Mouse (Mus musculus): ENCODE results near the gene Nkx2-9. TPM values are rescaled to one million over a fixed set of nuclear protein-coding genes. Genes with fewer than 3 reads are reported as not detected.

Nkx2-9 gene
- not detected for polyA plus RNA-seq (2017; shearing (Covaris generic))

DNA sequence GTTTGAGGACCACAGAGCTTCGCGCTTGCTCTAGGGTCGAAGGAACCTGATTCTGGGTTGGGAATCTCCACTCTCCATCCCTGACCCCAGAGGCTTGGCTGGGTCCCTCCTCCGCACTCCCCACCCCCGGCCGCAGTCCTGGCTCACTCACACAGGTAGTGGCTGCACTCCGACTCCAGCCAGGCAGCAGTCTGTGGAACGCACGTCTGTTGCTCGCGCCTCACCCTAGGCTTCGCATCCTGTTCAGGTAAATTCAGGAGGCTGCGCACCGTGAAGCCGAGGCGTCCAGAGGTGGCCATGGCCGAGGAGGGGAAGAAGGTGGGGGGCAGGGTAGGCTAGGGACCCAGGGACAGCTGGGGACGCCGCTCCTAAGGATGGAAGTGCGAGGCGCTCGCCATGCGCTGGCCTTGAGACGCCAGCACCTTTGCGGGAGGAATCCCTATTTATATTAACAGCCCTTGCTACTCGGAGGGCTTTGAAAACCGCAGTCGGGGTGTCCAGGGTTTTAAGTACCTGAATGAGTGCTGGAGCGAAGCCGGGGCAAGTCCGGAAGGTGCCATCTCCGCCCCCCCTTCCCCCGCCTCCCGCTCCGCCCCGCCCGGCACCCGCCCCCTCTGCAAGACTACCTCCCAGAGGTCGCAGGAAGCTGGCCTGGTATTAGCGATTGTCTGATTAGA, at the start of gene Nkx2-9:
Gene Nkx2-9 (minus strand): TSS at position 524 of the 677 bp plus-strand sequence.

Other genes starting within 250 kb of the Nkx2-9 start
- not detected for gene Nkx2-1, start 76.4 kb downstream of the Nkx2-9 start, polyA plus RNA-seq (2017; shearing (Covaris generic))
- under 1 TPM in 1 of 2 experiments, not detected in 1; 0.10 TPM for gene Pax9, start 78.5 kb upstream of the Nkx2-9 start, polyA plus RNA-seq (2017; shearing (Covaris generic))